Mouse (Mus musculus) E14TG2a.4 (cell line): ENCODE results near the gene Bcl7c.

Experiments
- CTCF ChIP-seq: conservative IDR thresholded peaks from 2 replicates; pipeline ENCODE4 v1.5.1; 2014; ENCODE audit warnings: low read length
- POU5F1 ChIP-seq: IDR thresholded peaks from 2 replicates; pipeline ENCODE4 v1.6.1; 2014; ENCODE audit warnings: low read length, borderline replicate concordance

GRCm38 (mm10) chr7:127661833-127662232, 46.9 kb downstream of the Bcl7c start:
- TF ChIP-seq CTCF (no peak), POU5F1 (no peak)
